20 mouse cellular contexts compared by ENCODE assay signal in genomic region chr11:106633456-106633855, GRCm38 (mm10). TPM values are rescaled to one million over a fixed set of nuclear protein-coding genes. Genes with fewer than 3 reads are reported as not detected.
DNase-seq lines count a peak whose midpoint lies in the region.
"Had no signal": no experiment of that assay in that cellular context is flagged by ENCODE, and none has a peak within 500 bp of the region (broad histone marks: within the 10 kb centered on the region; RNA-seq: fewer than 3 reads in every experiment).

No protein-coding gene starts in this region.

- H3K36me3 ChIP-seq in embryonic facial prominence, embryonic 10.5 days (replicated peaks): no peaks in the 10 kb centered on the region
- H3K36me3 ChIP-seq: embryonic facial prominence, embryonic 13.5 days; embryonic facial prominence, embryonic 15.5 days; forebrain, embryonic 10.5 days; forebrain, embryonic 12.5 days; G1E had no signal

- 84% methylated on average over 2 of the region's 2 CpGs for WGBS in embryonic facial prominence, embryonic 10.5 days

- no peak overlapping the region for H3K27ac ChIP-seq in embryonic facial prominence, embryonic 10.5 days (replicated peaks)
- H3K27ac ChIP-seq: embryonic facial prominence, embryonic 13.5 days; embryonic facial prominence, embryonic 15.5 days; forebrain, embryonic 10.5 days; forebrain, embryonic 12.5 days had no signal

- peaks cover 19% of the 10 kb centered on the region for H3K4me1 ChIP-seq in embryonic facial prominence, embryonic 10.5 days
- H3K4me1 ChIP-seq: embryonic facial prominence, embryonic 15.5 days had no signal

- H3K4me3 ChIP-seq in embryonic facial prominence, embryonic 10.5 days: no peak overlapping the region
- H3K4me3 ChIP-seq: embryonic facial prominence, embryonic 13.5 days; embryonic facial prominence, embryonic 15.5 days; erythroblast, embryonic 14.5 days; forebrain, embryonic 10.5 days; forebrain, embryonic 12.5 days had no signal

- 0 out of 2 replicates have a peak, but pooled peaks cover 1% of the 10 kb centered on the region for H3K27me3 ChIP-seq in embryonic facial prominence, embryonic 10.5 days (replicated peaks; ENCODE audit: low read depth, poor library complexity, severe bottlenecking)
- H3K27me3 ChIP-seq: embryonic facial prominence, embryonic 13.5 days; embryonic facial prominence, embryonic 15.5 days; Patski had no signal

- DNase-seq in ES-CJ7 (ENCODE audit: low read depth, low spot score) (peak; percentile 93), R1 (ENCODE audit: low read depth, low spot score) (peak; percentile 97)
- no peak for DNase-seq in embryonic facial prominence, embryonic 10.5 days (ENCODE audit: low spot score)
- DNase-seq in layer of hippocampus, adult 11-12 months (ENCODE audit: low spot score): no peak
- no peak for DNase-seq in frontal cortex, adult 2 months (ENCODE audit: extremely low spot score in 1 of 2, low spot score in 1 of 2)
- DNase-seq: adrenal gland, adult 8-10 months; adrenal gland, postnatal 14 days; adrenal gland, postnatal 36 days; cerebellum, adult 11-12 months; cerebellum, adult 2 months; cerebellum, adult 9-10 months; cerebellum, postnatal 10 days; cerebellum, postnatal 25 days had no signal

- H3K9me3 ChIP-seq in embryonic facial prominence, embryonic 10.5 days: peaks cover 16% of the 10 kb centered on the region

RNA-seq across cellular contexts. Expression of gene Tex2, which starts 20.2 kb away (rescaled TPM):
- 6.8 and 7.5 TPM in 2 replicates for polyA plus RNA-seq in embryonic facial prominence, embryonic 10.5 days (2016; fragmentation: Nextera tagmentation; extraction: Ambion mirVana)
- 57.7 and 59.8 TPM in 2 replicates for polyA plus RNA-seq in frontal cortex, adult 2 months (2012; rRNA removed)

Comparison
In these comparisons a context has a peak if more than half of its experiments do, and no peak if none do; other contexts are left out.
1. DNase-seq: peak in ES-CJ7 (single experiment) and R1 (single experiment); none in embryonic facial prominence, embryonic 10.5 days (single experiment), layer of hippocampus, adult 11-12 months (single experiment) and frontal cortex, adult 2 months (0 of 2).